Mouse (Mus musculus) E14TG2a.4 (cell line): ENCODE measurements around the gene Ms4a10.

ENCODE experiments used
- CTCF ChIP-seq: conservative IDR thresholded peaks from 2 replicates; pipeline ENCODE4 v1.5.1; 2014; ENCODE audit warnings: low read length
- NANOG ChIP-seq: IDR thresholded peaks from 2 replicates; pipeline ENCODE4 v1.6.1; 2014; ENCODE audit warnings: borderline replicate concordance, low read length, mixed read lengths
- POU5F1 ChIP-seq: IDR thresholded peaks from 2 replicates; pipeline ENCODE4 v1.6.1; 2014; ENCODE audit warnings: low read length, borderline replicate concordance

DNA sequence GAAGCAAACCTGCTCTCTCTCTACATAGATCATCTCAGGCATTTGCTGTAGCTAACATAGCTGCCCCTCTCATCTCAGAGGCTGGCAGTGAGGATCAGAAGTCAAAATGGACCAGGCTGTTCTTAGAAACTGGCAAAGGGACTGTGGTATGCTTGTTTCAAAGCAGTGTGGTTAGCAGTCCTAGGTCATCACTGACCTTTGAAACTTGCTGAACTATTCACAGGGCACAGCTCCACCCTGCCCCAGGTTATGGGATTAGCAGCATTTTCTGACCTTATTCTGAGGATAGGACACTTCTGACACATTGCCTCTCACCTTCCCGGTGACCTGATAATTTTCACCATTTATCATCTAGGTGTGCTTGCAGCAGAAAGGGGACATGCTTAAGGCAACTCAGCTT is 14.1 kb upstream of the Ms4a10 start:
- TF ChIP-seq CTCF (no peak), NANOG (no peak), POU5F1 (no peak)
